Mouse (Mus musculus): ENCODE data around the gene Gpnmb.

GRCm38 (mm10) chr6:49028019-49028418, 8.3 kb upstream of the Gpnmb start:
- TF ChIP-seq CTCF (IDR thresholded peaks at IDR 0.05; ENCODE audit: control insufficient read depth, insufficient read depth, insufficient read length) (no peak), USF1 (IDR thresholded peaks at IDR 0.05; ENCODE audit: low read depth) (no peak), MYOG (IDR thresholded peaks at IDR 0.05; ENCODE audit: control insufficient read depth, extremely low read depth, insufficient read length) (no peak), MYOD1 (IDR thresholded peaks at IDR 0.05; ENCODE audit: control insufficient read depth, insufficient read length, low read depth) (no peak), MAX (IDR thresholded peaks at IDR 0.05) (no peak)

Measured in C2C12 (cell line).